Mouse (Mus musculus) intestine, postnatal 0 days (tissue): ENCODE measurements at regions not wholly inside any gene's neighbourhood (a gene's known extent, or its start where the extent isn't known, plus 50 kb on each side); places are given as distances from the start of the nearest gene placed in this dataset.

Experiments used
- ATAC-seq: fragments of 200-750 bp; cut with Nextera tagmentation; 2 replicates; pipeline ENCODE4 v1.8.0; 2017; ENCODE audit warnings: mild to moderate bottlenecking, moderate TSS enrichment, moderate library complexity
- H3K27ac ChIP-seq: fragments of 300-500 bp; sonication (generic); 2 replicates; pipeline ENCODE4 v1.5.1; 2014; ENCODE audit warnings: mild to moderate bottlenecking, low read depth, low read length, moderate library complexity
- H3K27me3 ChIP-seq: fragments of 300-500 bp; sonication (generic); replicated peaks from 2 replicates; pipeline ENCODE4 v1.6.1; 2014; ENCODE audit warnings: low read length, mixed read lengths; ENCODE audit not compliant: control insufficient read depth, insufficient read depth
- H3K36me3 ChIP-seq: fragments of 300-500 bp; sonication (generic); 2 replicates; pipeline ENCODE4 v1.6.1; 2014; ENCODE audit warnings: mild to moderate bottlenecking, moderate library complexity; ENCODE audit not compliant: control insufficient read depth, insufficient read depth
- H3K4me1 ChIP-seq: fragments of 300-500 bp; sonication (generic); replicated peaks from 2 replicates; pipeline ENCODE4 v1.6.1; 2014; ENCODE audit warnings: antibody characterized with exemption, low read length, mixed read lengths; ENCODE audit not compliant: control insufficient read depth, insufficient read depth
- H3K4me2 ChIP-seq: fragments of 300-500 bp; sonication (generic); replicated peaks from 2 replicates; pipeline ENCODE4 v1.6.1; 2014; ENCODE audit warnings: low read depth, mild to moderate bottlenecking, moderate library complexity
- H3K4me3 ChIP-seq: fragments of 300-500 bp; sonication (generic); 2 replicates; pipeline ENCODE4 v1.5.1; 2014; ENCODE audit warnings: low read depth, low read length
- H3K9ac ChIP-seq: fragments of 300-500 bp; sonication (generic); 2 replicates; pipeline ENCODE4 v1.6.1; 2014; ENCODE audit warnings: mild to moderate bottlenecking, low read depth, low read length
- H3K9me3 ChIP-seq: fragments of 300-500 bp; sonication (generic); 2 replicates; pipeline ENCODE4 v1.6.1; 2016; ENCODE audit warnings: mixed run types; ENCODE audit not compliant: control insufficient read depth
- CTCF ChIP-seq: sonication (generic); IDR thresholded peaks from 2 replicates; pipeline ENCODE4 v1.5.1; 2016; ENCODE audit warnings: low read depth, mild to moderate bottlenecking, control low read depth, antibody characterized with exemption, moderate library complexity
- WGBS: fragments of 180-500 bp; shearing (Covaris S2); extraction: QIAGEN DNeasy Blood & Tissue Kit; methylation state at CpG from one replicate; pipeline ENCODE4 v1.1.7; 2014; 5-methylcytosine and 5-hydroxymethylcytosine counted together

- Histone ChIP-seq H3K4me1 (0 out of 2 replicates have a peak, but pooled peaks cover 9% of the 10 kb centered on the region), H3K36me3 (no peaks in the 10 kb centered on the region), H3K27me3 (no peaks in the 10 kb centered on the region), H3K27ac (no peak overlapping the region), H3K9me3 (no peaks in the 10 kb centered on the region), H3K4me3 (no peak overlapping the region), H3K4me2 (no peak overlapping the region), H3K9ac (no peak overlapping the region)
- ATAC-seq, result no peak
- WGBS, result 89% methylated on average over 2 of the region's 2 CpGs
- no peak for TF ChIP-seq CTCF
Measured at GRCm38 (mm10) chr7:98768460-98768859, 65.6 kb downstream of the Thap12 start.

GRCm38 (mm10) chr7:98769111-98769734 lies 65.7 kb upstream of the Wnt11 start:
- no peak overlapping the region for H3K4me3 ChIP-seq
- H3K27ac ChIP-seq, result no peak overlapping the region
- H3K27me3 ChIP-seq, result no peaks in the 10 kb centered on the region
- no peak overlapping the region for H3K9ac ChIP-seq
- 50% methylated on average over 1 of the region's 1 CpGs for WGBS
- no peak for TF ChIP-seq CTCF
- no peak overlapping the region for H3K4me2 ChIP-seq
- ATAC-seq, result no peak
- no peaks in the 10 kb centered on the region for H3K36me3 ChIP-seq
- 0 out of 2 replicates have a peak, but pooled peaks cover 9% of the 10 kb centered on the region for H3K4me1 ChIP-seq
- no peaks in the 10 kb centered on the region for H3K9me3 ChIP-seq

DNA sequence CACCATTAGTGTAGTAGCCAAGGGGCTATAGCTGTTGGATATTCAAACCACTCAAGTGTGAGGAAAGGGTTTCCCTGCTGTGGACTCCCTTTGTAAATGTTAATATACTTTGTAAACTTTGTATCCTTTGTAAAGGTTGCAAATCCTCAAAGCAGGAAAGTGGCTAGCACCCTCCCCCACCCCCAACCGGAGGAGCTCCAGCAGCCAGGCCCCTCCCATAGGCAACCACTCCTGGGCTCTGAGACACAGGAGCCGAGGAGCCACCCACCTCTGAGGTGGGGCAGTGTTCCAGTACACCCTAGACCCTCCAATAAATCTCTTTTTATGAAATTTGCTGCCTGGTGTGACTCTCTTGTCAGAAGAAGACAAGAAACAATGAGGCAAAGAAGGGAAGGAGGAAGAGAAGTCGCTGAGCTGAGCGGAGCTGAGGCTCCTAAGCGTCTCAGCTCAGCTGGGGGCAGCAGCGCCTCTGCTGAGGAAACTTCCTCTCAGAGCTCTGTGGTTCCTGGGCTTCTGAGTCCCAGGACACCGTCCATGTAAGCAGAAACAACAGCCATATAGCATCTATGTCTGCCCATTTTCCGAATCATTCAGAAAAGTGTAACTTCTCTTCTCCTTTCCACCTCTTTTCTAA lies 64.5 kb upstream of the Wnt11 start:
- 14% methylated on average over 8 of the region's 8 CpGs for WGBS
- no peak overlapping the region for H3K4me3 ChIP-seq
- H3K4me1 ChIP-seq, result 0 out of 2 replicates have a peak, but pooled peaks cover 9% of the 10 kb centered on the region
- no peaks in the 10 kb centered on the region for H3K9me3 ChIP-seq
- H3K9ac ChIP-seq, result no peak overlapping the region
- TF ChIP-seq CTCF, result peak; percentile 52
- no peaks in the 10 kb centered on the region for H3K36me3 ChIP-seq
- no peak for ATAC-seq
- H3K27me3 ChIP-seq, result no peaks in the 10 kb centered on the region
- H3K27ac ChIP-seq, result no peak overlapping the region
- H3K4me2 ChIP-seq, result peak overlapping the region; percentile 51

GRCm38 (mm10) chr7:98771134-98771775 lies 63.7 kb upstream of the Wnt11 start:
- Histone ChIP-seq H3K27me3 (no peaks in the 10 kb centered on the region), H3K4me2 (no peak overlapping the region), H3K9me3 (no peaks in the 10 kb centered on the region), H3K36me3 (no peaks in the 10 kb centered on the region), H3K27ac (no peak overlapping the region), H3K9ac (no peak overlapping the region), H3K4me3 (no peak overlapping the region), H3K4me1 (0 out of 2 replicates have a peak, but pooled peaks cover 9% of the 10 kb centered on the region)
- ATAC-seq, result no peak
- TF ChIP-seq CTCF, result no peak
- 54% methylated on average over 7 of the region's 7 CpGs for WGBS

- Histone ChIP-seq H3K4me3 (no peak overlapping the region), H3K36me3 (no peaks in the 10 kb centered on the region), H3K27ac (no peak overlapping the region), H3K4me1 (0 out of 2 replicates have a peak, but pooled peaks cover 9% of the 10 kb centered on the region), H3K4me2 (no peak overlapping the region), H3K9ac (no peak overlapping the region), H3K9me3 (no peaks in the 10 kb centered on the region), H3K27me3 (no peaks in the 10 kb centered on the region)
- WGBS, result 65% methylated on average over 4 of the region's 4 CpGs
- no peak for ATAC-seq
- peak; percentile 42 for TF ChIP-seq CTCF
Measured at GRCm38 (mm10) chr7:98774597-98774996, 60.3 kb upstream of the Wnt11 start.

DNA sequence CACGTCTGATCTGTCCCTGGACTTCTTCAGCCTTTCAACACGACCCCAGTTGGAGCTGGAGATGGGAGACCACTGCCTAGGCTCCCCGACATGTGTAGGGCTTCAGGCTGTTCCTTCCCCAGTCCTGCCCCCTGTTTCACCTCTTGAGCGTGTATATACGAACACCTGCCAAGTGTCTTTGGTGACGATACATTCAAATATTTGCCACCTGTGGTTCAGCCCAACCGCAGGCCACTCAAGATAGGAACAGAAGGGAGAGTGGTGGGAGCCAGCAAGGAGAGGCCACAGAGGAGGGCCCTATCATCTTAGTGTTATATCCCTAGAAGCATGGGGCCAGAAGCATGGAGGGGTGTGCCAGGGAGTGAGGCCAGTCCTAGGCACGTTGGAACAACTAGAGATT lies 59.9 kb upstream of the Wnt11 start:
- Histone ChIP-seq H3K4me1 (0 out of 2 replicates have a peak, but pooled peaks cover 9% of the 10 kb centered on the region), H3K9ac (no peak overlapping the region), H3K27me3 (no peaks in the 10 kb centered on the region), H3K4me3 (no peak overlapping the region), H3K27ac (no peak overlapping the region), H3K9me3 (no peaks in the 10 kb centered on the region), H3K4me2 (no peak overlapping the region), H3K36me3 (no peaks in the 10 kb centered on the region)
- TF ChIP-seq CTCF, result no peak
- WGBS, result 68% methylated on average over 8 of the region's 8 CpGs
- no peak for ATAC-seq
